ENCODE assay signal across 11 mouse cellular contexts in the genomic region with DNA sequence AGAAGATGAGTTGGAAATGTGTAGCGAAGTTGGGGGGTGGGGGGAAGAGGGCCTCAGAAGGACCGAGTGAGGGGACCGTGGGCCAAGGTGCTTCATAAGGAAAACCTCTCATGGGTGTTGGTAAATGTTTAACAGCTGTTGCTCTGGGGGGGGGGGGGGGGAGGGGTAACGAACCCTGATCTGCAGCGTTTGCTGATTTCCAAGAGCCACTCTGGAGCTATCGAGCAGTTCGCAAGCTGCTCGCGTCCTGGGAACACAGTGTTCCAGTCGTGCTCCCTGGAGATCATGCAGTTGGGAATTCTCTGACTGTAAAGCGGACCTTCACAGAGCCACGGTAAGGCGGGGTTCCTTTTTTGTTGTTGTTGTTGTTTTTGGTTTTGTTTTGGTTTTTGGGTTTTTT. TPM values are rescaled to one million over a fixed set of nuclear protein-coding genes. Genes with fewer than 3 reads are reported as not detected.
DNase-seq lines count a peak whose midpoint lies in the region; ATAC-seq and TF ChIP-seq lines count a peak whose summit lies in the region.
"Had no signal": no experiment of that assay in that cellular context is flagged by ENCODE, and none has a peak within 500 bp of the region (broad histone marks: within the 10 kb centered on the region; RNA-seq: fewer than 3 reads in every experiment).

No protein-coding gene starts in this region.

- no peak overlapping the region for H3K4me2 ChIP-seq in heart, postnatal 0 days (ENCODE audit: low read depth, low read length)
- peak overlapping the region; percentile 12; the same call in 1 of the 2 replicates for H3K4me2 ChIP-seq in lung, postnatal 0 days (replicated peaks; ENCODE audit: low read depth, low read length)
- H3K4me2 ChIP-seq in midbrain, embryonic 15.5 days, result no peak overlapping the region
- H3K4me2 ChIP-seq: embryonic facial prominence, embryonic 13.5 days had no signal

- ATAC-seq in heart, postnatal 0 days (ENCODE audit: insufficient read depth, low read depth), result peak; percentile 49
- peak; percentile 83 for ATAC-seq in lung, postnatal 0 days
- ATAC-seq in midbrain, embryonic 15.5 days (replicated peaks), result no peak

- no peak for TF ChIP-seq EP300 in heart, postnatal 0 days (IDR thresholded peaks at IDR 0.05; ENCODE audit: low read depth)
- TF ChIP-seq EP300 in lung, postnatal 0 days (IDR thresholded peaks at IDR 0.05), result no peak

- H3K36me3 ChIP-seq in heart, postnatal 0 days (replicated peaks; ENCODE audit: control insufficient read depth, insufficient read depth, low read length), result no peaks in the 10 kb centered on the region
- H3K36me3 ChIP-seq in lung, postnatal 0 days (ENCODE audit: insufficient read depth, low read length), result no peaks in the 10 kb centered on the region
- H3K36me3 ChIP-seq in midbrain, embryonic 15.5 days (replicated peaks), result 0 out of 2 replicates have a peak, but pooled peaks cover under 1% of the 10 kb centered on the region

- no peaks in the 10 kb centered on the region for H3K9me3 ChIP-seq in heart, postnatal 0 days (replicated peaks; ENCODE audit: control insufficient read depth, low read length)
- no peaks in the 10 kb centered on the region for H3K9me3 ChIP-seq in lung, postnatal 0 days (ENCODE audit: low read length)
- no peaks in the 10 kb centered on the region for H3K9me3 ChIP-seq in midbrain, embryonic 15.5 days
- H3K9me3 ChIP-seq: embryonic facial prominence, embryonic 13.5 days had no signal

- peak; percentile 65 for DNase-seq in adrenal gland, postnatal 10 days
- DNase-seq in adrenal gland, adult 18-20 months (ENCODE audit: low spot score in 2 of 2), result no peak
- peak; percentile 25 for DNase-seq in heart, postnatal 0 days (ENCODE audit: low spot score)
- peak; percentile 56 for DNase-seq in kidney, postnatal 10 days
- DNase-seq in lung, postnatal 0 days (ENCODE audit: low spot score), result peak; percentile 85
- DNase-seq in layer of hippocampus, adult 2 months (ENCODE audit: low spot score in 2 of 2), result no peak
- DNase-seq in layer of hippocampus, adult 8-10 months (ENCODE audit: low spot score in 2 of 2), result no peak
- DNase-seq: cerebellum, adult 8-10 months; left cerebral cortex, postnatal 4 days had no signal

- TF ChIP-seq CTCF in heart, postnatal 0 days (IDR thresholded peaks at IDR 0.05; ENCODE audit: low read depth), result no peak
- TF ChIP-seq CTCF in lung, postnatal 0 days (IDR thresholded peaks at IDR 0.05), result no peak
- TF ChIP-seq CTCF in layer of hippocampus, adult 2 months (conservative IDR thresholded peaks at IDR 0.05), result no peak

- H3K27me3 ChIP-seq in heart, postnatal 0 days (ENCODE audit: control insufficient read depth, insufficient read depth, low read length), result no peaks in the 10 kb centered on the region
- H3K27me3 ChIP-seq in lung, postnatal 0 days (replicated peaks; ENCODE audit: insufficient read depth, low read length), result no peaks in the 10 kb centered on the region
- H3K27me3 ChIP-seq in midbrain, embryonic 15.5 days (replicated peaks), result no peaks in the 10 kb centered on the region
- H3K27me3 ChIP-seq: embryonic facial prominence, embryonic 13.5 days had no signal

- H3K4me1 ChIP-seq in heart, postnatal 0 days (ENCODE audit: control insufficient read depth, insufficient read depth), result peaks cover 13% of the 10 kb centered on the region; the same call in 1 of the 2 replicates
- H3K4me1 ChIP-seq in lung, postnatal 0 days (ENCODE audit: insufficient read depth, low read depth, low read length), result peaks cover 7% of the 10 kb centered on the region; the same call in 1 of the 2 replicates
- H3K4me1 ChIP-seq in midbrain, embryonic 15.5 days, result no peaks in the 10 kb centered on the region

- H3K27ac ChIP-seq in heart, postnatal 0 days (ENCODE audit: low read depth), result peak overlapping the region; percentile 62; the same call in 1 of the 2 replicates
- H3K27ac ChIP-seq in lung, postnatal 0 days (ENCODE audit: low read length), result peak overlapping the region; percentile 55
- H3K27ac ChIP-seq in layer of hippocampus, adult 2 months, result no peak overlapping the region
- H3K27ac ChIP-seq in midbrain, embryonic 15.5 days, result no peak overlapping the region
- H3K27ac ChIP-seq: embryonic facial prominence, embryonic 13.5 days had no signal

- no peak overlapping the region for H3K4me3 ChIP-seq in heart, postnatal 0 days (ENCODE audit: low read depth, low read length)
- 0 out of 2 replicates have a peak overlapping the region, but pooled peaks have one; percentile 8 for H3K4me3 ChIP-seq in lung, postnatal 0 days (ENCODE audit: low read depth, low read length)
- H3K4me3 ChIP-seq in layer of hippocampus, adult 2 months, result no peak overlapping the region
- no peak overlapping the region for H3K4me3 ChIP-seq in midbrain, embryonic 15.5 days
- H3K4me3 ChIP-seq: embryonic facial prominence, embryonic 13.5 days had no signal

- 59% methylated on average over 13 of the region's 13 CpGs for WGBS in heart, postnatal 0 days
- 29% methylated on average over 13 of the region's 13 CpGs for WGBS in lung, postnatal 0 days
- WGBS in midbrain, embryonic 15.5 days, result 80% methylated on average over 12 of the region's 13 CpGs

- no peak overlapping the region for H3K9ac ChIP-seq in heart, postnatal 0 days (replicated peaks; ENCODE audit: low read depth, low read length)
- H3K9ac ChIP-seq in lung, postnatal 0 days (replicated peaks; ENCODE audit: low read depth), result no peak overlapping the region
- H3K9ac ChIP-seq in midbrain, embryonic 15.5 days, result no peak overlapping the region
- H3K9ac ChIP-seq: embryonic facial prominence, embryonic 13.5 days had no signal

RNA-seq across cellular contexts. Expression of a gene that starts 5.5 kb away (rescaled TPM):
- total RNA-seq in adrenal gland, postnatal 10 days (2021), result 10 to 100 TPM; 18.7 to 26.3 TPM
- 10 to 100 TPM in 1 of 2 experiments, 1 to 10 TPM in 1; 6.9 to 17.4 TPM for total RNA-seq in adrenal gland, adult 18-20 months (2021)
- 5.1 and 6.6 TPM in 2 replicates for total RNA-seq in heart, postnatal 0 days (2014; rRNA removed; ENCODE audit: low replicate concordance)
- 23.4 and 26.9 TPM in 2 replicates for polyA plus RNA-seq in heart, postnatal 0 days (2015; fragmentation: Nextera tagmentation; extraction: Ambion mirVana)
- 9.1 and 21.1 TPM in 2 replicates for polyA plus RNA-seq in lung, postnatal 0 days (2015; fragmentation: Nextera tagmentation; extraction: Ambion mirVana)
- 10 to 100 TPM; 12.5 to 12.7 TPM for total RNA-seq in layer of hippocampus, adult 2 months (2021)
- 20.2 and 22.7 TPM in 2 replicates for polyA plus RNA-seq in midbrain, embryonic 15.5 days (2015; fragmentation: Nextera tagmentation; extraction: Ambion mirVana)
- 10 to 100 TPM in 2 of 4 experiments, 1 to 10 TPM in 2; 6.6 to 17.1 (median 11.8) TPM for total RNA-seq in layer of hippocampus, adult 8-10 months (2022)

RNA-seq across cellular contexts. Expression of a gene that starts 22.4 kb away (rescaled TPM):
- 100 to 1,000 TPM in 1 of 2 experiments, 10 to 100 TPM in 1; 94.1 to 111 TPM for total RNA-seq in adrenal gland, postnatal 10 days (2021)
- total RNA-seq in adrenal gland, adult 18-20 months (2021), result 10 to 100 TPM; 60.2 to 81.3 TPM
- total RNA-seq in heart, postnatal 0 days (2014; rRNA removed; ENCODE audit: low replicate concordance), result 30.7 and 43.0 TPM in 2 replicates
- 129 and 133 TPM in 2 replicates for polyA plus RNA-seq in heart, postnatal 0 days (2015; fragmentation: Nextera tagmentation; extraction: Ambion mirVana)
- 34.2 and 36.8 TPM in 2 replicates for polyA plus RNA-seq in lung, postnatal 0 days (2015; fragmentation: Nextera tagmentation; extraction: Ambion mirVana)
- total RNA-seq in layer of hippocampus, adult 2 months (2021), result 10 to 100 TPM; 41.3 to 44.9 TPM
- 62.6 and 66.2 TPM in 2 replicates for polyA plus RNA-seq in midbrain, embryonic 15.5 days (2015; fragmentation: Nextera tagmentation; extraction: Ambion mirVana)
- 10 to 100 TPM; 33.9 to 44.5 (median 41.1) TPM for total RNA-seq in layer of hippocampus, adult 8-10 months (2022)

RNA-seq across cellular contexts. Expression of a gene that starts 39.7 kb away (rescaled TPM):
- 1 to 10 TPM; 7.8 to 10.0 TPM for total RNA-seq in adrenal gland, postnatal 10 days (2021)
- total RNA-seq in adrenal gland, adult 18-20 months (2021), result 1 to 10 TPM; 3.9 to 4.7 TPM
- total RNA-seq in heart, postnatal 0 days (2014; rRNA removed; ENCODE audit: low replicate concordance), result 9.6 and 12.6 TPM in 2 replicates
- 1.1 and 1.2 TPM in 2 replicates for polyA plus RNA-seq in heart, postnatal 0 days (2015; fragmentation: Nextera tagmentation; extraction: Ambion mirVana)
- 0.81 and 0.89 TPM in 2 replicates for polyA plus RNA-seq in lung, postnatal 0 days (2015; fragmentation: Nextera tagmentation; extraction: Ambion mirVana)
- 1 to 10 TPM; 5.2 to 6.2 TPM for total RNA-seq in layer of hippocampus, adult 2 months (2021)
- polyA plus RNA-seq in midbrain, embryonic 15.5 days (2015; fragmentation: Nextera tagmentation; extraction: Ambion mirVana), result 5.0 and 5.5 TPM in 2 replicates
- 1 to 10 TPM; 4.6 to 7.2 (median 6.1) TPM for total RNA-seq in layer of hippocampus, adult 8-10 months (2022)

RNA-seq across cellular contexts. Expression of a gene that starts 59.7 kb away (rescaled TPM):
- total RNA-seq in adrenal gland, postnatal 10 days (2021), result 10 to 100 TPM; 59.7 to 91.7 TPM
- total RNA-seq in adrenal gland, adult 18-20 months (2021), result 10 to 100 TPM; 19.6 to 27.0 TPM
- 44.3 and 62.2 TPM in 2 replicates for total RNA-seq in heart, postnatal 0 days (2014; rRNA removed; ENCODE audit: low replicate concordance)
- polyA plus RNA-seq in heart, postnatal 0 days (2015; fragmentation: Nextera tagmentation; extraction: Ambion mirVana), result 32.9 and 33.7 TPM in 2 replicates
- polyA plus RNA-seq in lung, postnatal 0 days (2015; fragmentation: Nextera tagmentation; extraction: Ambion mirVana), result 137 and 146 TPM in 2 replicates
- 10 to 100 TPM in 1 of 2 experiments, 1 to 10 TPM in 1; 7.3 to 10.2 TPM for total RNA-seq in layer of hippocampus, adult 2 months (2021)
- 787 and 795 TPM in 2 replicates for polyA plus RNA-seq in midbrain, embryonic 15.5 days (2015; fragmentation: Nextera tagmentation; extraction: Ambion mirVana)
- 10 to 100 TPM in 3 of 4 experiments, 1 to 10 TPM in 1; 7.3 to 13.6 (median 12.1) TPM for total RNA-seq in layer of hippocampus, adult 8-10 months (2022)

Comparison
In these comparisons a context has a peak if more than half of its experiments do, and no peak if none do; other contexts are left out.
1. DNase-seq: peak in adrenal gland, postnatal 10 days (single experiment), heart, postnatal 0 days (single experiment), kidney, postnatal 10 days (single experiment) and lung, postnatal 0 days (single experiment); none in adrenal gland, adult 18-20 months (0 of 2), layer of hippocampus, adult 2 months (0 of 2) and layer of hippocampus, adult 8-10 months (0 of 2).
2. H3K27ac ChIP-seq: peak in heart, postnatal 0 days (single experiment) and lung, postnatal 0 days (single experiment); none in layer of hippocampus, adult 2 months (single experiment) and midbrain, embryonic 15.5 days (single experiment).